Mouse (Mus musculus): ENCODE measurements at regions not wholly inside any gene's neighbourhood (a gene's known extent, or its start where the extent isn't known, plus 50 kb on each side); places are given as distances from the start of the nearest gene placed in this dataset.

DNA sequence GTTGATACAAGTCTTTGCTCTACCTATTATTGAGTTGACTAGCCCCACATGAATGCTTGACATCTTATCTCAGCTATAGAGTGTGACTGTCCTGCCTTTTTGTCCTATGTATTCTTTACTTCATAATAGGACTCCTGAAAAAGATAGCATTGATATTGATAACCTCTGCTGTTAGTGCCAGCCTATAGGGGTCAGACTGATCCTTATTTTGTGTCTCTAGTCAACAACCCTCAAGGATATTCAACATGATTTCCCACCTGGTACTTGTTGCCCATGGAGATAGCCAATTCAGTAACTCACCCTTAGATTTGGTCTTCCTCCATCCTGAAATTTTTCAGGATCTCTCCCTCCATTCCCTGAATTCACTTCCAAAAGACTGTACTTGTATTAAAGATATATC is 52.6 kb upstream of the Ift57 start:
- TF ChIP-seq CTCF (IDR thresholded peaks at IDR 0.05; ENCODE audit: control insufficient read depth, insufficient read depth, insufficient read length) (no peak), USF1 (IDR thresholded peaks at IDR 0.05; ENCODE audit: low read depth) (no peak), MAX (IDR thresholded peaks at IDR 0.05) (no peak), MYOD1 (IDR thresholded peaks at IDR 0.05; ENCODE audit: control insufficient read depth, insufficient read length, low read depth) (no peak)

Measured in C2C12 (cell line).